Mouse (Mus musculus) forelimb bud, embryonic 11.5 days (tissue): ENCODE measurements at regions not wholly inside any gene's neighbourhood (a gene's known extent, or its start where the extent isn't known, plus 50 kb on each side); places are given as distances from the start of the nearest gene placed in this dataset.

ENCODE experiments used
- DNase-seq: peaks from one replicate; pipeline ENCODE4 v3.0.0-alpha.2; 2012; ENCODE audit warnings: low read depth, low spot score

DNA sequence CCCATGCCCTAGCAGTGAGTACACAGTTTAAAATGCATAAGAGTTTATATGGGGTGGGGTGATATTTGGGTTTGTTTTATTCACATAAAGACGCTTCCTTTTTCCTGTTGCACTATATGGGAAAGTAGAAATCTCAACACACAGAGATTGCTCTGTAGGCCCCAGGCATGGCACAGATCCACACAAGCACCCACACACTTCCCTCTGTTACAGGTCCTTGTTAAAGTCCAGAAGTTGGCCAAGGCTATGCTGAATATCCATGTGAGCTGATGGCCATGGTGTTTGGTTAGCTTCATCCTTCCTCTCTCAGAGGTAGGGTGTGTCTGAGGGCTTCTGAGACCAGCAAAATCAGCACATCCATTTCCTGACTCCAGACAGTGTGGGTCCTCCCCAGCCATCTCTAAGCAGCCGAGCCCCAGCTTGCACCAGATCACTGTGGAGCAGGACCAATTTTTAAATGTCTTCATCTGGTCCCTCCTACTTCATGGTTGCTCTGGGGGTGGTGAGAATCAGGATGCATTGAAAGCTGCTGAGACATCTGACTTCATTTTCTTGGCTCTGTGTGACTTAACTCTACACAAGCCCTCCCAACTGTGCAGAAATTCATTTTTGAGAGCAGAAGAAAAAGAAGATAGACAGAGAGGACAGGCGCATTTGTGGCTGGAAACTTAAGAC, 360.3 kb upstream of the Nr3c2 start:
- no peak for DNase-seq

DNA sequence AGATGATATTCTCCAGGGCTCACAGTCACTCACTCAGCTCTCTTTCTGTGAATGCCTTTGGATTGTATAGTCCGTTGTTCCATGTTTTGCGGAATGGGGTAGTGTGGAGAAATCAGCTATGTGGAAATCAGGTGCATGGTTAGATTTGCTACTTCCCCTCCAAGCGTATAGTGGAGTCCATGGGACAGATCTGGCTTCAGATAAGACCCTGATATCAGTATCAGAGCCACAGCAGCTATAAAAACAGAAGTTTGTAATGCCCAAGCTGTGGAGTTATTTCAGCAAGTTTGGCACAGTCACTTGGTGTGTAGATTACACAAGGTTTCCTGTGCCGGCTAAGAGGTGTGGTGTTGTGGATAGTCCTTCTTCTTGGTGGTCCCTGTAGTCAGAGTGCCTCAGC, 359.6 kb upstream of the Nr3c2 start:
- DNase-seq: no peak

DNA sequence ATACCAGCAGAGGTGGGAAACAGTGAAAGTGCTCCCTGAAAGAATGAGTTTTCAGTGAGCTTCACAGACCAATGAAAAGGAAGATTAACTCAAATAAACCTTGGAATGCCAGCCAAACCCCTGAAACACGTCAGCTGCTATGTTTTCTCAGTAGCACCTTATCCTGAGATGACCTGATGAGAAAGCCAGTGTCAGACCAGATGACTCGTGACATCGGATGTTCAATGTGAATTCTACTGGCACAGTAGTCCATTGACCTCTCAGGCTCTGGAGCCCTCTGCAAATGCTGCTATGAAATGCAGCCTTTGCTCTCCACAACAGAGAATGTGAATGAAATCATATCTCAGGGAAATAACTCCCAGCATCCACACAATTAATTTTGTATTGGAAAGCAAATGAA, 358.6 kb upstream of the Nr3c2 start:
- no peak for DNase-seq

DNA sequence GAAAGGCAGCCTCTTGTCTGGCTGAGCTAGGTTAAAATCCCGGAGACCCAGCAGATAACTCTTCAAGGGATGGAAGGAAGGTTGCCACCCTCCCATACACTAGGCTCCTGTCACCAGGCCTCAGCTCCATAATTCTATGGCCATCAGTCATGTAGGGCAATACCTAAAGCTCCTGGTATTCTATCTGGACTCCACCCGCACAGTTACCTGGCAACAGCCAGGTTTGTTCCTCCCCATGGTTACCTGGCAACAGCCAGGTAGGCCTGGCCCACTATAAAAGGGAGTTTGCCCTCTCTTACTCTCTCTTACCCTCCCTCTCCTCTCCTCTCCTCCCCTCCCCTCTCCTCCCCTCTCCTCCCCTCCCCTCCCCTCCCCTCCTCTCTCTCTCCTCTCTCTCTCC, 347.6 kb upstream of the Nr3c2 start:
- no peak for DNase-seq

DNA sequence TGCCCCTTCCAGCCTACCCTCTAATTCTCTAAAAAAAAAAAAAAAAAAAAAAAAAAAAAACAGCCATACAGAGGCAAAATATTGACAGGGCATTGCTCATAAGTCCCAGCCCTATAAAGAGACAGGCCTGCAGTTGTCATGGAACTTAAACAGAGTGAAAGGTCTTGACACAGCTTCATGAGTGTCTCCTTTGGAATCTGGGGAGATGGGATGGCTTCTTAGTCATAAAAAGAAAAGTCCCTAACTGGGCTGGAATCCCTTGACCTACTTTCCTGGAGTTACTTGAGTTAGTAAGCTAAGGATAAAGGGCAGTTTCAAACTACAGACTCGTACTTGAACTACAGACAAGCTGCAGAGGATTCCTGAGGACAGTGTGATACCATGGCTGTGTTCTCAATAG, 297.7 kb upstream of the Nr3c2 start:
- no peak for DNase-seq

DNA sequence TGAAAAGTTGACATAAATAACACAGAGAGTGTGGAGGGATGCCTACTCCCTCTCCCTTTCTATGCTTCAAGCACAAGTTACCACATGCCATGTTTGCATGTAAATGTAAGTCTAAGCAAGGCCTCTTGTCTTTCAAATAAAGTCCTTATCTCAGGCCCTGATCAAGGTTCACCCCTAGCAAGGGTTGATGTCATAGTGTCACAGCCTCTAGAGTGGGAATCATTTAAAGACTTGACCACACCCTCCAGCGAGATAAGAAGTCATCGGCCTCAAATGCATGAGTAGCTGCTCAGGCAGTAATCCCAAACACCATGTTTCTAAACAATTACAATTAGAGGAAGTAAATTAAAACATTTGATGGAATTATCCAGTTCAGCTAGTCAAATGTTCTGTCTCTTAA, 280.5 kb upstream of the Nr3c2 start:
- DNase-seq: no peak

DNA sequence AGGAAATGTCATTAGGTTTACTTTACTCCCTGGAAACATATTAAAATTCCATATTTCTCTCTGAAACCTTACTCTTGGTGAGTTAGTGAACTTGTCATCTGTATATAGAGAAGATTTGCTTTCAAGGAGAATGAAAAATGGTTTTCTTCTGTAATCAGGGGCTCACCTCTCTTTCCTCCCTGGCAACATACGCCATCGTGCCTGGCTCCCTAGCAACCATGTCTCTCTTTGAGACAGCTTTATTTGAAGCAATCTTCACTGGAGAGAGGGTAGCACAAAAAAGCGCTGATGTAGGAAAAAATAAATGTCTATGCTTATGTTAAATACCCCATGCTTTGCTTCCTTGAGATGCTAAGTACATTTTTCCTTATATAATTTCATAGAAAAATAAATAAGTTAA, 278.4 kb upstream of the Nr3c2 start:
- DNase-seq: no peak

DNA sequence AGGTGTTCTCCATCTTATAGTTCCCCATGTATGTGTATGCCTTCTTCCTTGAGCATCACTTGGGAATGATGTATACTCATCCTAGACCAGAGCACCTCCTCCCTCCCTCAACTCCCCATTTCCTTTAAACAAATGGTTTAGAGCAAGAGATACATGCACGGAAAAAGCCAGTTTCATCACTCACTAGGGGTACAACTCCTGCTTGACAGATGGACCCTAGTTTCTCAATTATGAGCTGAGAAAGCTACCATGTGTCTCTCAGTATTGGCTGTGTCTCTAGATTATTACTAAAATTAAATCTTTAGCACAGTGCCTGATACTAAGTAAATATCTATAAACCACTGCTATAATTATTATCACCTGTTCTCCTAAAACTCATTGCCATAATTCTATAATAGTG, 266.2 kb upstream of the Nr3c2 start:
- DNase-seq: no peak
